Mouse (Mus musculus): ENCODE measurements around the gene Lrsam1.

The Lrsam1 gene

DNA sequence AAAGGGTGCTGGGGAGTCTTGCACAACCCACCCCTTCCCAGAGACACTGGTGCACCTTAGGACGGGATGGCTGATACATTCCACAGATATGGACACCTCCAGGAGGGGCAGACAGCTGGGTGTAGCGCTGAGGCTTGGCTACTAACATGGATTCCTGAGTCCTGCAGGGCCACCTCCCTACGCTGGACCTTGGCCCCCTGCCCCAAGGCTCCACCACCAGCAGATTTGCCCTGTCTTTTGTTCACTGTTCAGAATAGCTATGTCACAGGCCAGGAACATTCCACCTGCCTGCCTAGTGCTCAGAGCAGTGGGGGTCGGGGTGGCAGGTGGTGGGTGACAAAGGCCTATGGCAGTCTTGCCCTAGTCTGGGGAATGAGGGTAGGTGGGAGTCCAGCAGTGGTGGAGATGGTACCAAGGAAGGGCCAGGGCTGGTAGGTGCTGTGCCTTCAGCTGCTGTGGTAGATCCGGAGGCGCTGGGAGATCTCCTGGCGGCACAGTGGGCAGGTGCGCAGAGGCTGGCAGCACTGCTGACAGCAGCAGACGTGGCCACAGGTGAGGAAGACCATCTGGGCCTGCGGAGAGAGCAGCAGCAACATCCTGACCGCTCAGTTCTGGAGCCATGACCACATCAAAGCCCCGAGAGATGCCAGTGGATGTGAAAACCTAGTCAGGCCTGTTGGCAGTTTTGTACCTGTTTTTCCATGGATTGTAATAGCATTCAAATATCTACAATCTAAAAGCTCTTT is 34.9 kb downstream of the Lrsam1 start:
- DNase-seq: no peak

DNA sequence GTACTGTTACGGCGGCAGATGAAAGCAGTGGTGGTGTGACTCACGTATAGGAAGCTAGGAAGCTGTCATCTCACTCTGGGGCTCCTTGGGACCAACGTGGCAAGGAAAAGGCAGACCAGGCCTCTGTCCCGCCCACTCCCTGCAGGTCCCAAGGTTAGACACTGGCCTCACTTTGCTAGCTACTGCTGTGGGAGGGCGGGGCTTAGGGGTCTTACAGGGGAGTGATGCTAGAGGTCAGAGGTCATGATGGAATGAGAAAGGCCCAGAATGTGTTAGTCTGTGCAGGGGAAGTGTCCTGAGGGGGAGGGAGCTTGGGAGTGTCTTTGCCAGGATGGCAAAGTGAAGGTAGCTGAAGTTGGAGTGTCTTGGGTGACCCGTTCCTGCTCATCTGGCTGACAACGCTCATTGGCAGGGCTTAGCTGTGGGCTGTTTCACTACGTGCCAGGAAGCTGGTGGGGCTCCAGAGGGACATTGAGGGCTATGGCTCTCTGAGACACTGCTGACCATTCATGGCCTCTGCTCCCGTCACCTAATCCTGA is 37.0 kb downstream of the Lrsam1 start:
- no peak for DNase-seq

DNA sequence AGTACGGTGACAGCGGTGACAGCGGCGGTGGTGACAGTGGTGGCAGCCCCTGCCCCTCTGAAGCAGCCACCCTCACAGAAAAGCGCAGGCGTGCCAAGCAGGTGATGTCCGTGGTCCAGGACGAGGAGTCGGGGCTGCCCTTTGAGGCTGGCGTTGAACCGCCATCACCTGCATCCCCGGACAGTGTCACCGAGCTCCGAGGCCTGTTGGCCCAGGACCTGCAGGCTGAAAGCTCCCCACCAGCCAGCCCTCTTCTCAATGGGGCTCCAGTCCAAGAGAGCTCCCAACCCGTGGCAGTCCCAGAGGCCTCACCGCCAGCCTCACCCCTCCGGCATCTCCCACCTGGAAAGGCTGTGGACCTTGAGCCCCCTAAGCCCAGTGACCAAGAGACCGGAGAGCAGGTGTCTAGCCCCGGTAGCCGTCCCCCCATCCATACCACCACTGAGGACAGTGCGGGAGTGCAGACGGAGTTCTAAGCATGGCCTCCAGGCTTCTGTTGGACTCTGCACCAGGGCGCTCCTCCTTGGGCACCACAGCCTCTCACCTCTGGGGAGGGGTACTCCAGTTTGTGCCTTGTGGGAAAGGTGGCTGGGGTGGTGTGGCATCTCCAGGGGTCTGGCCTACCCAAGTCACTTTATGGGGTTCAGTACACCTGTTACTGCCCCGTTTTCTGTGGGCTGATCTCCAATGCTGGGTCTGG is 37.7 kb downstream of the Lrsam1 start:
- no peak for DNase-seq

DNA sequence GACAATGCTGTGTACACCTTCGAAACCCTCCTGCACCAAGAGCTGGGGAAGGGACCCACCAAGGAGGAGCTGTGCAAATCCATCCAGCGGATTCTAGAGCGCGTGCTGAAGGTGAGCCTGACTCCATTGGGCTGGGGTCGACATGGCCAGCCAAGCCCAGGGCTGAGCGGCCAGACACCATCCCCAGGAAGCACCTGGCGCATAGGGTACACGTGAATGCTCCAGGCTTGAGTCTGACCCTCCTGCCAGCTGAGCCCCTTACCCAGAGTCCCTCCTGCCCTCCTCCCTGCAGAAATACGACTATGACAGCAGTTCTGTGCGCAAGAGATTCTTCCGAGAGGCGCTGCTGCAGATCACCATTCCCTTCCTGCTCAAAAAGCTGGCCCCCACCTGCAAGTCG is 38.9 kb downstream of the Lrsam1 start:
- no peak for DNase-seq

DNA sequence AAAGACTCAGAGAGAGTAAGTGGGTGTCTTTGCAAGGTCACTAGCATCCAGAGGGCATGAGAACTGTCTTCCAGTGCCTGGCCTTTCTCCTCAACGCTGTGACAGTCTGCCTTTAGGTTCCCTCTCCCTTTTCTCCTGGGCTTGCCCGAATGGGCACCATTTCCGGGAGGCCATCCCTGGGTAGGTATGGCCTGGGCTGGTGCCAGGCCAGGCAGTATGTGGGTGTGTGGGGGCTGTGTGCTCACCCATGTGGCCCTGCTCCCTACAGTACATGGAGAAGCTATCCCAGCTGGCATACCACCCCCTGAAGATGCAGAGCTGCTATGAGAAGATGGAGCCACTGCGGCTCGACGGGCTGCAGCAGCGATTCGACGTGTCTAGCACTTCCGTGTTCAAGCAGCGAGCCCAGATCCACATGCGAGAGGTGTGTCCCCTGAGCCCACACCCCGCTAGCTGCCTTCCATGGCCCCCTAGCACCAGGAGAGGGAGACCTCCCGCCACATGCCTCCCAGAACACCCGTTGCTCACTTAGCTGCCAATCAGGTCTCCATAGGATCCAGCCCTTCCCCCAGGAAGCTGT is 39.5 kb downstream of the Lrsam1 start:
- no peak for DNase-seq

DNA sequence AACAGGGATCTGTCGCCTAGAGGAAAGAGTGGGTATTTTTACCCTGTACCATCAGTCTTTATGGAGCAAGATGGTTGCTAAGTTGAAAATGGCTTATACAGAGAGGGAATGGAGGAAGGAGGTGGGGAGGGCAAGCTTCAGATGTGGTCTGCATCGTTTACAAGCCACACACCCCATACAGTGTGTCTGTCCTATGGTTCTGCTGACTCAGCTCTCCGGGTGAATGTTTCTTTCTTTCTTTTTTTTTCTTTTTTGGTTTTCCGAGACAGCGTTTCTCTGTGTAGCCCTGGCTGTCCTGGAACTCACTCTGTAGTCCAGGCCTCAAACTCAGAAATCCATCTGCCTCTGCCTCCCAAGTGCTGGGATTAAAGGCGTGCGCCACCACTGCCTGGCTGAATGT is 40.2 kb downstream of the Lrsam1 start:
- no peak for DNase-seq

DNA sequence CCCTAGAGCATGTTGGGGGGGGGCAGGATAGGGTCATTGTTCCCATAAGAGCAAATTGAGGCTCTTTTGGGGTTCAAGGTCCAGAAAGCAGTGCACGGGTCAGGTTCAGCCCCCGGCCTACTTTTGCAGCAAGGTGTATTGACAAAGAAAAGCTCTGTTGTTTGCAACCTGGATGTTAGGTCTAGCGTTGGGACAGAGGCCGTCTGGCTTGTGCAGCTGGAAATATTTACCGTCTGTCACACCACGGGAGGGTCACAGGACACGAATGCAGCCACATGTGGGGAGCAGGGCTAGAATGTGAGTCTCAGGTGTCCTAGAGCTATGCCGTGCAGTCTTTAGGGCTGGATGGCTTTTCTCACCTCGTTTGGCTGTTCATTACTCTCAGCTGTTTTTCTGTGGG is 43.0 kb downstream of the Lrsam1 start:
- DNase-seq: no peak

DNA sequence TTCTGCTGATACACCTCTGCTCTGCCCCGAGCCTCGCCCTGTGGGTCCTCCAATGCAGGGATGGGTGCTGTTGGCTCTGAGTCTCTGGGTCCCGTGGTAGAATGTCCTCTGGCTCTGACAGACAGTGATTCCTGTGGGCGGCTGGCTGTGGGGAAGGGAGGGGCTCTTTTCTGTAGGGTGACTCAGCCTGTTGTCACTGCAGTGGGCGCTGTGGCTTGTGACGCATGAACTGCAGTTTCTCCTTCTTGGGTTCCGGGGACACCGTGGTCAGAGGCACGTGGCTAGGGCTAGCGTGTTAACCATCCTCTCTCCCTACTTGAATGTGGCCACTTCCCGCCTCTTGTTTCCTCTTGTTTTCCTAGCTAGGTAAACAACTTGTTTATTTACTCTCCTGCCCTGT is 43.9 kb downstream of the Lrsam1 start:
- peak; percentile 38 to 46 for DNase-seq

DNA sequence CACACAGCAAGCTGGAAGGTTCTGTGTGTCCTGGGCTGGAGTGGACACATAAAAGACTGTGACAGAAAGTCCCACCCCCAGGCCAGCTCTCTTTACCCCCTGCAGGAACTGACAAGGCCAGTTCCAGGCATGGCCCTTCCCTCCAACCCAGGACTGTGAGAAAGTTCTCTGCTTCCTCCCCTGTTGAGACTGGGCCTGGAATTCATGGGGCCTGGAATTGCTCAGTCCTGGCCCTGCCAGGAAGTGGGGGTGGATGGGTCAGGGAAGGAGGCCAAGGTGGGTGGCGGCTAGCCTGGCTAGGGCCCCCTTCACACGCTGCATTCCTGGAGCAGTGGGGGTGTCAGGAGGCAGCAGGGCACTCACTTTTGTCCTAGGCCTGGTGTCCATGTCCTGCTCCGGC is 46.5 kb downstream of the Lrsam1 start:
- no peak for DNase-seq

DNA sequence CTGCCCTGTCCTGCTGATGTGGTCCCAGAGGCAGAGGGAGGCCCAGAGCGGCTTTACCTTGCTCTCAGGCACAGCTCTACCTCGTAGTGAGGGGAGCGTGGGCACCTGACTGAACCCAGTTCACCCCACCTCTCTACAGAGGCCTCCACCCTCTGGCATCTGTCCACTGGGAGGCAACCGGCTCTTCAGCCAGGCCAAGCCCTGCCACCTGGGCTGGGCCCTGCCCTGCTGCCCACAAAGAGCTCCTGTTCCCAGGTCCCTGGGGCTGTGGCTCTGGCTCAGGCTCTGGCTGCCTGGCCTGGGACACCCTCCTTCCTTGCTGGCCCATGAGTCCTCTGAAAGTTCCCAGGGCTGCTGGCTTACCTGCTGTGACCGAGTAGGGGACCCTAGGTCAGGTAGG is 47.1 kb downstream of the Lrsam1 start:
- no peak for DNase-seq

DNA sequence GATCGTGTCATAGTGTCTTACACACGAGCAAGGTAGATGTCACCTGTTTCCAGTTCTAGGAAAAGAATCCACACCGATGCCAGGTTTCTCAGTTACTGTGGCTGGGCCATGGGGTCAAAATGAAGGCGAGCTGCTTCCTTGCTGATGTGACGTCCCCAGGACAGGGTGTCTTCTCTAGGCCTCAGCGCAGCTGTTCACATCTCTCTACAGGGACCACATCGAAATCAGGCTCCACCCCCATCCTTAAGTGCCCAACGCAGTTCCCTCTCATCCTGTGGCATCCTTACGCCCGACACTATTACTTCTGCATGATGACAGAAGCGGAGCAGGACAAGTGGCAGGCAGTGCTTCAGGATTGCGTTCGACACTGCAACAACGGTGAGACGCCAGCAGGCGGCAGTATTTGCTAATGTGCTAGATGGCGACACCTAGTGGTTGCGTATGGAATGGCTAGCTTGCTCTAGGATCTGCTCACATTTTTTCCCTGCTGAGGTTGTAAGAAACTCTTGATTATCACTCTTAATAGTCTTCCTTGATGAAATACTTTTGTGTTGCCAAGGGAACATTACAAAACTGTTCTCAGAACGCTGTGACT is 49.1 kb downstream of the Lrsam1 start:
- DNase-seq: peak; percentile 88 to 89

DNA sequence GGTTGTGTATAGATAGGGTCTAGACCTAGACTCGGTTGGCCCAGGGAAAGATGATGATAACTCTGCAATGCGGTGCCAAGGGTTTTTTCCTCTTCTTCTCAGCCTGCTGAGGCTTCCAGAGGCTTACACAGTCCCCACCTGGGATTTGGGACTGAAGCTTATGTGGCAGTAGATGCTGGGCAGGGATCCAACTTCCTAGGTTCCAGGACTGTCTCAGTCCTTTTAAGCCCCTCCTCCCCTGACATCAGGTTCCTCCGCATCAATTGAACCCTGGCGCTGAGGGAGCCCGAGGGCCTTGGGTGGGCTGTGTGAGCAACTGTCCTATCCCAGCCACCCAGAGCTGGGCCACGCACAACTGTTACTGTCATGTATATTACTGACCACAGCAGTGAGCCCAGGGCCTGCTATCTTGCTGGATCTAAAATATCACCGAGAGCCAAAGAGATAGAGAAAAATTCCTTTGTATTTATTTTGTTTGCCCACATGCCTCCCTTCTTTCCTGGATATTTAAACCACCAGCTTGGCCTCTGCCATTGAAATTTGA is 49.7 kb downstream of the Lrsam1 start:
- no peak for DNase-seq

DNA sequence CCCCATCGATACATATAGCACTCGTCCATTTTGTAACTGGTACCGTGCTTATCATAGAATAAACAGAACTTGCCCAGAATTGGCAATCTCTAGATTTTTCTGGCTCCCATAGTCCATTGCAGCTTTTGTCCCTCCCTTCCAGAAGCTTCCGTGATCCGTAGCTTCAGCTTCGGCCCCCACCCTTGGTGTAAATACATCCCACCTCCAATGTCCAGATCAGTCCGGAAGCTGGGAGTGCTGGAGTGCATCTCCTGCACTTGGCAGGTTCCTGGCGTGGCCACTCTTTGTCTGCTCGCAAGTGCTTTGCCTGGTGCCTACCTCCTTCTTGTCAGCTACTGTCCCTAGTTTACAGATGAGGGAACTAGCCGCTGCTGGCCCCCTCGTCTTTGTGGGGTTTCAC is 52.6 kb downstream of the Lrsam1 start:
- DNase-seq: no peak

DNA sequence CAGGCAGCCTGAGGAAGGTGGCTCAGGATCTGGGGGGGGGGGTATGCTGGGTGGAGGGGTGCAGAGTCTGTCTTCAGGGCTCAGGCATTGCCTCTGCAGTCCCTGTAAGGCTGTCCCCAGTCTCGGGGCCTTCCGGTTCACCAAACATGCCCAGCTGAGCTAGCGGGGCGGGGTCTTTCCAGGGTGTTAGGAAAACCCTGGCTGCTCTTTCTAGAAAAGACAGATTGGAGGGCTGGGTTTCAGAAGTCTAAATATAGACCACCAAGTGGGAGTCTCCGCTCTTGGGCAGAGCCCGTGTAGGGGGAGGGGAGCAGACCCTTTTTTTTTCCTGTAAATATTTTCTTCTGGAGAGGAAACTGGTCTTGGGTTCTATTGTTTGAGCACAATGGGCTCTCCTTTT is 53.1 kb downstream of the Lrsam1 start:
- no peak for DNase-seq

DNA sequence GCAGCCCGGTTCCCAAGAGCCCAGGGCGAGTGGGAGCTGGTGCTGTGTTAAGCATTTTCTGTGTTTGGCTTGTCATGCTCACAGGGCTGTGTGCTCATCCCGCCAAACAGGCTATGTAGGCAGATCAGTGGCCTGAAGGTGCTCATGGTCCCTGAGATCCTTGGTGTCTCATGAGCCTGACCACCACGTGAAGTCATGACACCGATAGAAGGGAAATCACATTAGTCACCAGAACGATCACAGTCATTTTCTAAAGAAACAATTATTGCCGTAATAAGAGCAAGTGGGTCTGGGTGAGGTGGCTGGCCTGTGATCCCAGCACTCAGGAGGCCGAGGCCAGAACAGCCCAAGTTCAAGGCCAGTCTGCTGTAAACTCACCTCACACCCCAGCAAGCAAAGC is 54.0 kb downstream of the Lrsam1 start:
- no peak for DNase-seq

DNA sequence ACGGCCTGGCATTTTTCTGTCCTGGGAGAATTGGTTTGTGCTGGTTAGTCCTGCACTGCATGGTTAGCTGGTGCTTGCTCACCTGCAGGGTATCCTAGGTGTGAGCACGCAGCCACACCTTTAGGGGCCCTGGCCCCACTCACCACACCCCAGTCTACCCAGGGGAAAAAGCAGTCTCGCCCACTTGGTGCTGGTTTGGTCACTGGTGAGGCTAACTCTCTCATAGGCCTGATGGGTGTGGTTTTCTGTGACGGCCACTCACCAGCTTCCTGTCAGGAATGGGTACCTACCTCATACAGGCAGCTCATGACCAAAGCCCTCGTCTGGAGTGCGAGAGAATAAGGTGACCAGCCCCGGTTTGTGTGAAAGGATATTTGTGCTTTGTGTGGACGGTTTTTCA is 56.1 kb downstream of the Lrsam1 start:
- DNase-seq: no peak

DNA sequence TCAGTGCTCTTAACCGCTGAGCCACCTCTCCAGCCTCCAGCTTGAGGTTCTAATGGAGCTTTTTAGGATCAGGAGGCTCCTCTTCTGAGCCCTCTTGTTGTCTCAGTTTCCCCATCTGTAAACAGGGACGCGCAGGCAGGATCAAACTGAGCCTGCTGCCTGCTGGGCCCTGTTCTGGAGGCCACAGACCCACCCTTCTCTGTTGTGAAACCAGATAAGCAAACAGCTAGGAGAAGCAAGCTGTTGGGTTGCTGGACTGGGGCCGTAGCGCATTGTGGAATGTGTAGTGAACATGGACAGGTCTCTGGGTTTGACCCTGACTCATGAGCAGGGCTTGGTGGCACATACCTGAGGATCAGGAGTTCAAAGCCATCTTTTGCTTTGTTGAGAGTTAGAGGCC is 56.8 kb downstream of the Lrsam1 start:
- no peak for DNase-seq

DNA sequence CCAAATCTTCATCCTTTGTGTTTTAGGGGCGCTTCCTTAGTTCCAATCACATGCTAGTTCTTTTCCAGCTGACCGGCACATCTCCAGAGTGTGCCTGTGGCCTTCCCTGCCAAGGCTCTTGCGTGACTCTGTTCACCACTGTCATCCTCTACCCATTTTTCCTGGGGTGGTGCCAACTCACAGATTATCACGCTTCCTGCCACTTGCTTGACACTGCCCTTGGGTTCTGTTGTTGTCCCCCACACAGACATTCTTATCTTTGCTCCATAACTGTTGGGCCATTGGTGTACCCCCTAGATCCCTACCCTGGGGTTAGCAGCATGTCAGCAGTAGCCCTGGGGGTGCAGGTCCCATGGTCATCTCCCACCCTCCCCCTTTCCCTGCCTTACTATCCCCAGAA is 57.9 kb downstream of the Lrsam1 start:
- no peak for DNase-seq

DNA sequence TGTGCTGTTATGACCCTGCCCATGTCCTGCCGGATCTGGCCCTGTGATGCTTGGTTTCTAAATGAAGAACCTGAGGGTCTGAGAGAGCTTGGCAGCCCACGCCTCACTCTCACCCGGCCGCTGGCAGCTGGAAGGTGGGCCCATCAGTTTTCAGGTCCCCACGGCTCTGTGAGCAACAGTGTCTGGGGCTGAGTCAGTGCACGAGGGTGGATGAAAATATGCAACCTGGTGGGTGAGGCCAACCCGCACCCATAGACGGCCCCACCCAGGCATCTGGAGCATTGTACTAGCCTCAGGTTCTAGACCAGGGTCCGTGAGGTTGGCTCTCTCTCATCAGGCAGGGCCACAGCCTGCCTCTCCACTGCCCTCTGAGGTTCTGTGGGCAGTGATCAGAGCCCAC is 59.3 kb downstream of the Lrsam1 start:
- no peak for DNase-seq

DNA sequence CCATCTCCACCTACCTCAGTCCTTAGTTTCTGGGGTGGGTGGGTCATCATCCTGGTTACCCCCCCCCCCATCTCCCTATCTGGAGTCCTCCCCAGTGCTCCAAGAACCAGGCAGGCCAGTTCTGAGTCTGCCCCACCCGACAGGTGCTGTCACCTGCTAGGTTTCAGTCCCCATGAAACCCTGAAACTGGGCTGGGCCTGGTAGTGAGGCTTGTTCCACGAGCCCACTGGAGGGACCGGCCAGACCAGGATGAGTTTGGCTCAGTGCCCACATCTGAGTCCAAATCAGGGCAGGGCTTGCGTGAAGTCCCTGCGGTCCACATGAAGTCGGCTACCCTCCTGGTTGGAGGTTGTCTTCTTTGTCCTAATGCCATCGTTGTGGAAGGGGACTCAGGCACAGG is 62.4 kb downstream of the Lrsam1 start:
- DNase-seq: no peak

DNA sequence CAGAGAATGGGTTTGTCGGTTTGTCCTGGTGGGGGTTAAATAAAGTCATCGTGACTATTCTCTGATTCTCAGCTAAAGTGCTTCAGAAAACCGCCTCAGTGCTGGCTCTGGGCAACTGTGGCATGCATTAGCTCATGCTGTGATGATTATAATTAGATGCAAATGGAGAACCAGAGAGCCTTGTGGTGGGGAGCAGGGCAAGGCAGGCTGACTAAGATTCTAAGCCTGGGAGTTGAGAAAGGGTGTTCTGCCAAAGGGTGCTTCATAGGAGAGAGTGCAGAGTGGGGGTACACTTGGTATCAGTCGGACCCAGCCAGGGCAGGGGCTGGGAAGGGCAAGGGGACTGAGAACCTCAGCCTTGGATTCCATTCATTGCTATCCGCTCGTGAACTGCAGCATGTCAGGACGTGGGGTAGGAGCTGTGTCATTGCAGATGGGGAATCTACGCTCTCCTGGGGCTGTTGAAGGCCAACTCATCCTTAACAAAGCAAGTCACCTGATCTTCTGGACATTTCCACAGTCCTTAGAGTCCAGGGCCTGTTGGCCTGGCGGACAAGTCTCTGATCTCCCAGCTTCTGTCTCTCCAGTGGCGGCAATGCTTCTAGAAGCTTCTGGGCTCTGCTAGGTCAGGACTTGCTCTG is 64.8 kb downstream of the Lrsam1 start:
- no peak for DNase-seq

DNA sequence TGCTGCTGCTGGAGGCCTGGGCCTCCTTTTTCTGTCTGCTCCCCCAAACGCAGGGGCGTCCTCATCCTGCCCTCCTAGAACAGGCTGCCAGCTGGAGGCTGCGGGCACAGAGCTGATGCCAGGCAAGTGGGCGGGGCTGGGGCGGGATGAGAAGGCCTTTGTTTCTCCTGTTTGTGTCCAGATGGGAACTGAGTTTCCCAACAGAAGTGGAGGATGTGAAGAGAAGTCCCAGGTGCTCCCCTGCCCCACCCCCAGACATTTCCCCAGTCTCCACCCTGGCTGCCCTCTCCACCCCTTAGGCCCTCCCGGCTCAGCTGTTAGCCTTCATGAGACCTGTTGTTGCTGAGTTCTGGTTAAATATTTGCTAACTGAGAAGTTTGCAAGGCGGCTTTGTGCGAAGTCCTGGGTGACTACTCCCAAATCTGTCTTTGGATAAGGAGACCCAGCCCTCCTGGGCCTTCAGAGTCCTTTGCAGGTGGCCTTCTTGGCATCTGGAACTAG is 65.8 kb downstream of the Lrsam1 start:
- DNase-seq: no peak

DNA sequence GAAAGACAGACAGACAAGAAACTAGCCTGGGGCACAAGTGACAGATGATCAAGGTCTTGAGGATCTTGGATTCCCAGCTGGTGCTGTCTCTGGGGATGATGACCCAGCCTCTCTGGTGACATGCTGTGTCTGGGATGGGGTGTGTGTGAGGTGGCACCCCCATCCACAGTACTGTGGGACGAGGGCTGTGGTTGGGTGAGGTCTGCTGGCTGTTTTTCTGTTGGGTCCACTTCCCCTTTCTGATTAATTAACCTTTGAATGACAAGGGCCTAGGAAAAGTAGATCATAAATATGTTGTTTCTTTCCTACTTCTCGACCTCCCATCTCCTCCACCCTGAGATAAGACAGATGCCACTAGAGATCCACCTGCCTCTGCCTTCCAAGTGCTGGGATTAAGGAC is 67.3 kb downstream of the Lrsam1 start:
- peak; percentile 61 to 66 for DNase-seq
